Mouse (Mus musculus) lung, embryonic 15.5 days (tissue): ENCODE results near the gene Krt7. TPM values are rescaled to one million over a fixed set of nuclear protein-coding genes. Genes with fewer than 3 reads are reported as not detected.
A peak's percentile ranks its signal among the peaks of the same experiment; 100 is the strongest.

Source experiments
- ATAC-seq: fragments of 200-750 bp; cut with Nextera tagmentation; 2 replicates; pipeline ENCODE4 v1.8.0; 2017; ENCODE audit warnings: moderate number of reproducible peaks, borderline replicate concordance; ENCODE audit not compliant: low FRiP score, low TSS enrichment; ENCODE audit errors: extremely low read depth
- H3K27ac ChIP-seq: fragments of 300-500 bp; sonication (generic); 2 replicates; pipeline ENCODE4 v1.5.1; 2015; ENCODE audit warnings: moderate library complexity, mild to moderate bottlenecking, inconsistent platforms
- H3K27me3 ChIP-seq: fragments of 300-500 bp; sonication (generic); 2 replicates; pipeline ENCODE4 v1.6.1; 2015; ENCODE audit warnings: inconsistent platforms
- H3K36me3 ChIP-seq: fragments of 300-500 bp; sonication (generic); 2 replicates; pipeline ENCODE4 v1.6.1; 2015; ENCODE audit warnings: inconsistent platforms
- H3K4me1 ChIP-seq: fragments of 300-500 bp; sonication (generic); 2 replicates; pipeline ENCODE4 v1.6.1; 2015; ENCODE audit warnings: inconsistent platforms
- H3K4me2 ChIP-seq: fragments of 300-500 bp; sonication (generic); 2 replicates; pipeline ENCODE4 v1.6.1; 2015; ENCODE audit warnings: inconsistent platforms, mild to moderate bottlenecking, moderate library complexity
- H3K4me3 ChIP-seq: fragments of 300-500 bp; sonication (generic); 2 replicates; pipeline ENCODE4 v1.5.1; 2015; ENCODE audit warnings: mild to moderate bottlenecking, inconsistent platforms
- H3K9ac ChIP-seq: fragments of 300-500 bp; sonication (generic); 2 replicates; pipeline ENCODE4 v1.6.1; 2015; ENCODE audit warnings: inconsistent platforms
- H3K9me3 ChIP-seq: fragments of 300-500 bp; sonication (generic); 2 replicates; pipeline ENCODE4 v1.6.1; 2016; ENCODE audit warnings: inconsistent platforms
- WGBS: fragments of 180-500 bp; shearing (Covaris S2); methylation state at CpG from one replicate; pipeline ENCODE4 v1.1.7; 2015; 5-methylcytosine and 5-hydroxymethylcytosine counted together
- polyA plus RNA-seq: library from polyadenylated mRNA; unstranded; fragments of >200 nt; fragmentation: Nextera tagmentation; extraction: Ambion mirVana; gene quantifications from 2 replicates; pipeline ENCODE4 v1.2.1, GENCODE M21; 2015

Gene Krt7
- polyA plus RNA-seq, 1 experiment from 2014 or later = 158 TPM

- Histone ChIP-seq H3K9me3 (no peaks in the 10 kb centered on the region), H3K4me2 (no peak overlapping the region), H3K27ac (no peak overlapping the region), H3K4me1 (0 out of 2 replicates have a peak, but pooled peaks cover 6% of the 10 kb centered on the region), H3K36me3 (no peaks in the 10 kb centered on the region), H3K27me3 (no peaks in the 10 kb centered on the region), H3K9ac (no peak overlapping the region), H3K4me3 (no peak overlapping the region)
- WGBS = 61% methylated on average over 8 of the region's 8 CpGs
- no peak for ATAC-seq
Measured at GRCm38 (mm10) chr15:101454774-101455173, 43.9 kb downstream of the Krt7 start.

GRCm38 (mm10) chr15:101455292-101455691, 44.4 kb downstream of the Krt7 start:
- H3K9ac ChIP-seq = no peak overlapping the region
- no peaks in the 10 kb centered on the region for H3K36me3 ChIP-seq
- no peaks in the 10 kb centered on the region for H3K9me3 ChIP-seq
- no peak for ATAC-seq
- no peak overlapping the region for H3K4me3 ChIP-seq
- 70% methylated on average over 2 of the region's 2 CpGs for WGBS
- H3K27ac ChIP-seq = no peak overlapping the region
- H3K27me3 ChIP-seq = no peaks in the 10 kb centered on the region
- no peak overlapping the region for H3K4me2 ChIP-seq
- H3K4me1 ChIP-seq = 0 out of 2 replicates have a peak, but pooled peaks cover 6% of the 10 kb centered on the region

GRCm38 (mm10) chr15:101455891-101456290, 45.0 kb downstream of the Krt7 start:
- 85% methylated on average over 6 of the region's 6 CpGs for WGBS
- H3K9ac ChIP-seq = no peak overlapping the region
- H3K4me1 ChIP-seq = 0 out of 2 replicates have a peak, but pooled peaks cover 6% of the 10 kb centered on the region
- H3K4me3 ChIP-seq = no peak overlapping the region
- H3K9me3 ChIP-seq = no peaks in the 10 kb centered on the region
- no peak overlapping the region for H3K4me2 ChIP-seq
- no peaks in the 10 kb centered on the region for H3K36me3 ChIP-seq
- no peak overlapping the region for H3K27ac ChIP-seq
- no peak for ATAC-seq
- H3K27me3 ChIP-seq = no peaks in the 10 kb centered on the region

GRCm38 (mm10) chr15:101458361-101458930, 47.6 kb downstream of the Krt7 start:
- Histone ChIP-seq H3K4me1 (0 out of 2 replicates have a peak, but pooled peaks cover 6% of the 10 kb centered on the region), H3K4me2 (no peak overlapping the region), H3K4me3 (no peak overlapping the region), H3K36me3 (no peaks in the 10 kb centered on the region), H3K27ac (no peak overlapping the region), H3K9me3 (no peaks in the 10 kb centered on the region), H3K27me3 (no peaks in the 10 kb centered on the region), H3K9ac (no peak overlapping the region)
- ATAC-seq = no peak
- WGBS = 44% methylated on average over 16 of the region's 16 CpGs

- Histone ChIP-seq H3K9me3 (no peaks in the 10 kb centered on the region), H3K9ac (no peak overlapping the region), H3K4me2 (no peak overlapping the region), H3K27me3 (no peaks in the 10 kb centered on the region), H3K27ac (no peak overlapping the region), H3K4me1 (0 out of 2 replicates have a peak, but pooled peaks cover 6% of the 10 kb centered on the region), H3K36me3 (no peaks in the 10 kb centered on the region), H3K4me3 (no peak overlapping the region)
- ATAC-seq = no peak
- 75% methylated on average over 14 of the region's 14 CpGs for WGBS
Measured at GRCm38 (mm10) chr15:101459283-101459682, 48.4 kb downstream of the Krt7 start.

GRCm38 (mm10) chr15:101463651-101464050, 52.8 kb downstream of the Krt7 start, which contains the start of gene Krt81:
TSS of gene Krt81 (minus strand) at chr15:101463751.
- WGBS = 77% methylated on average over 13 of the region's 13 CpGs
- H3K36me3 ChIP-seq = no peaks in the 10 kb centered on the region
- no peak within 1 kb of the TSS for H3K27ac ChIP-seq
- H3K27me3 ChIP-seq = no peaks in the 10 kb centered on the region
- no peaks in the 10 kb centered on the region for H3K9me3 ChIP-seq
- H3K4me1 ChIP-seq = 0 out of 2 replicates have a peak, but pooled peaks cover under 1% of the 10 kb centered on the region
- no peak within 1 kb of the TSS for H3K4me3 ChIP-seq
- no peak within 1 kb of the TSS for H3K4me2 ChIP-seq
- no peak within 1 kb of the TSS for H3K9ac ChIP-seq
- no peak for ATAC-seq

- Histone ChIP-seq H3K9ac (no peak overlapping the region), H3K4me1 (no peaks in the 10 kb centered on the region), H3K36me3 (no peaks in the 10 kb centered on the region), H3K4me3 (no peak overlapping the region), H3K9me3 (no peaks in the 10 kb centered on the region), H3K27me3 (no peaks in the 10 kb centered on the region), H3K4me2 (no peak overlapping the region), H3K27ac (no peak overlapping the region)
- 74% methylated on average over 4 of the region's 4 CpGs for WGBS
- no peak for ATAC-seq
Measured at GRCm38 (mm10) chr15:101469093-101469492, 58.2 kb downstream of the Krt7 start.

GRCm38 (mm10) chr15:101472952-101473528, 62.2 kb downstream of the Krt7 start, which contains the start of gene Krt86:
TSS of gene Krt86 (plus strand) at chr15:101473478.
- no peak within 1 kb of the TSS for H3K4me2 ChIP-seq
- H3K4me1 ChIP-seq = no peaks in the 10 kb centered on the region
- 0 out of 2 replicates have a peak, but pooled peaks cover 5% of the 10 kb centered on the region for H3K27me3 ChIP-seq
- H3K27ac ChIP-seq = no peak within 1 kb of the TSS
- H3K9me3 ChIP-seq = no peaks in the 10 kb centered on the region
- ATAC-seq = no peak
- H3K36me3 ChIP-seq = no peaks in the 10 kb centered on the region
- WGBS = 23% methylated on average over 10 of the region's 10 CpGs
- no peak within 1 kb of the TSS for H3K4me3 ChIP-seq
- H3K9ac ChIP-seq = no peak within 1 kb of the TSS

GRCm38 (mm10) chr15:101479007-101479665, 68.3 kb downstream of the Krt7 start:
- H3K4me3 ChIP-seq = peak overlapping the region; percentile 22
- no peaks in the 10 kb centered on the region for H3K9me3 ChIP-seq
- peak overlapping the region; percentile 54 for H3K4me2 ChIP-seq
- peaks cover 4% of the 10 kb centered on the region for H3K4me1 ChIP-seq
- H3K27ac ChIP-seq = no peak overlapping the region
- H3K27me3 ChIP-seq = peaks cover 17% of the 10 kb centered on the region
- WGBS = 4% methylated on average over 31 of the region's 31 CpGs
- no peaks in the 10 kb centered on the region for H3K36me3 ChIP-seq
- no peak overlapping the region for H3K9ac ChIP-seq
- ATAC-seq = no peak

GRCm38 (mm10) chr15:101479666-101480060, 68.8 kb downstream of the Krt7 start:
- H3K9me3 ChIP-seq = no peaks in the 10 kb centered on the region
- H3K4me1 ChIP-seq = peaks cover 4% of the 10 kb centered on the region
- H3K36me3 ChIP-seq = no peaks in the 10 kb centered on the region
- 27% methylated on average over 11 of the region's 11 CpGs for WGBS
- H3K27me3 ChIP-seq = peaks cover 17% of the 10 kb centered on the region
- H3K4me2 ChIP-seq = peak overlapping the region; percentile 54
- no peak overlapping the region; the same call in 1 of the 2 replicates for H3K4me3 ChIP-seq
- no peak for ATAC-seq
- no peak overlapping the region for H3K27ac ChIP-seq
- H3K9ac ChIP-seq = no peak overlapping the region
